Mouse (Mus musculus): ENCODE measurements at regions not wholly inside any gene's neighbourhood (a gene's known extent, or its start where the extent isn't known, plus 50 kb on each side); places are given as distances from the start of the nearest gene placed in this dataset.

DNA sequence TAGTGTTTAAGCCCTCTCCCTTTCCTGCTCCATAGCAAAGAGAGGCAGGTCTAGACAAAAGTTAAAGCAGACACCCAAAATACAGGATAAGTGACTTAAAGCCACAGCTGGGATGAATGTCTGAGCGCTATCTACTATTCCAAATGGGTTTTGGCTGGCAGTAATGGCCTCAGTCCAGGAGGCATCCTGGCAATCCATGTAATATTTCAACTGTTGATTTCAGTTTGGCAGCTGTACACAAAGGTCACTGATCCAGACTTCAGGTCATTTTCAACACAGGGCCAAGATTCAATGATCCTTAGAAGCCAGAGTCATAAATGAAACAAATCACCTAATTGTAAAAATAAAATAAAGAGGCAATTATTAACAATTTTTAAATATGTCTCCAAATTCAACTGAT is 277.3 kb downstream of the Nsun3 start:
- TF ChIP-seq CTCF (IDR thresholded peaks at IDR 0.05): no peak
- TF ChIP-seq EP300 (IDR thresholded peaks at IDR 0.05; ENCODE audit: insufficient read depth, low read depth, low read length): no peak
- no peak for TF ChIP-seq POLR2A (IDR thresholded peaks at IDR 0.05; ENCODE audit: insufficient read depth, low read depth, low read length)

All from heart, adult 2 months (tissue).